Mouse (Mus musculus) erythroblast, embryonic 14.5 days (primary cell): ENCODE data around the gene 4930558K02Rik. TPM values are rescaled to one million over a fixed set of nuclear protein-coding genes. Genes with fewer than 3 reads are reported as not detected.

Experiments used
- H3K27me3 ChIP-seq: 2 replicates; pipeline ENCODE4 v1.6.1; 2012; ENCODE audit warnings: inconsistent platforms; ENCODE audit not compliant: control insufficient read depth
- H3K36me3 ChIP-seq: 2 replicates; pipeline ENCODE4 v1.6.1; 2012; ENCODE audit warnings: mild to moderate bottlenecking, inconsistent platforms; ENCODE audit not compliant: control insufficient read depth
- H3K4me1 ChIP-seq: 2 replicates; pipeline ENCODE4 v1.6.1; 2012; ENCODE audit warnings: inconsistent platforms; ENCODE audit not compliant: control insufficient read depth
- H3K4me3 ChIP-seq: replicated peaks from 2 replicates; pipeline ENCODE3; 2012; ENCODE audit warnings: moderate library complexity, mild to moderate bottlenecking, inconsistent platforms
- H3K9me3 ChIP-seq: 2 replicates; pipeline ENCODE4 v1.6.1; 2012; ENCODE audit warnings: low read length, inconsistent platforms, mixed read lengths; ENCODE audit not compliant: control insufficient read depth
- GATA1 ChIP-seq: IDR thresholded peaks from 2 replicates; pipeline ENCODE4 v1.6.1; 2012; ENCODE audit warnings: low read length, inconsistent platforms, mixed read lengths
- TAL1 ChIP-seq: IDR thresholded peaks from 3 replicates; pipeline ENCODE4 v1.6.1; 2012; ENCODE audit warnings: low read length, inconsistent platforms, mixed read lengths
- polyA plus RNA-seq: library from polyadenylated mRNA; stranded (reverse); fragments of >175 nt; gene quantifications from 2 replicates; pipeline ENCODE4 v1.2.3, GENCODE M21; 2012

4930558K02Rik gene
- polyA plus RNA-seq, 1 experiment = not detected

- Histone ChIP-seq H3K4me3 (no peak overlapping the region), H3K4me1 (peaks cover 2% of the 10 kb centered on the region; the same call in 1 of the 2 replicates), H3K9me3 (no peaks in the 10 kb centered on the region), H3K27me3 (peaks cover 26% of the 10 kb centered on the region), H3K36me3 (no peaks in the 10 kb centered on the region)
- TF ChIP-seq TAL1 (no peak), GATA1 (no peak)
Measured at GRCm38 (mm10) chr1:161962465-161963377, 16.7 kb downstream of the 4930558K02Rik start.

GRCm38 (mm10) chr1:161957964-161958950 lies 21.2 kb downstream of the 4930558K02Rik start:
- Histone ChIP-seq H3K36me3 (no peaks in the 10 kb centered on the region), H3K9me3 (no peaks in the 10 kb centered on the region), H3K4me1 (peaks cover 4% of the 10 kb centered on the region), H3K27me3 (no peaks in the 10 kb centered on the region), H3K4me3 (no peak overlapping the region)
- no peak for TF ChIP-seq GATA1
- no peak for TF ChIP-seq TAL1

GRCm38 (mm10) chr1:161955846-161956245 lies 23.6 kb downstream of the 4930558K02Rik start:
- Histone ChIP-seq H3K4me3 (no peak overlapping the region), H3K27me3 (no peaks in the 10 kb centered on the region), H3K4me1 (peaks cover 4% of the 10 kb centered on the region), H3K9me3 (no peaks in the 10 kb centered on the region), H3K36me3 (no peaks in the 10 kb centered on the region)
- TF ChIP-seq TAL1 (no peak), GATA1 (no peak)

GRCm38 (mm10) chr1:161952599-161952998 lies 26.8 kb downstream of the 4930558K02Rik start:
- no peak overlapping the region for H3K4me3 ChIP-seq
- peaks cover 4% of the 10 kb centered on the region for H3K4me1 ChIP-seq
- no peak for TF ChIP-seq GATA1
- no peak for TF ChIP-seq TAL1
- H3K9me3 ChIP-seq = no peaks in the 10 kb centered on the region
- no peaks in the 10 kb centered on the region; the same call in 1 of the 2 replicates for H3K27me3 ChIP-seq
- no peaks in the 10 kb centered on the region for H3K36me3 ChIP-seq

- TF ChIP-seq TAL1 = no peak
- no peak for TF ChIP-seq GATA1
Measured at GRCm38 (mm10) chr1:161951009-161951779, 28.2 kb downstream of the 4930558K02Rik start.

GRCm38 (mm10) chr1:161942082-161942481 lies 37.4 kb downstream of the 4930558K02Rik start:
- Histone ChIP-seq H3K36me3 (no peaks in the 10 kb centered on the region), H3K27me3 (no peaks in the 10 kb centered on the region), H3K9me3 (no peaks in the 10 kb centered on the region), H3K4me3 (no peak overlapping the region), H3K4me1 (no peaks in the 10 kb centered on the region)
- TF ChIP-seq TAL1 = no peak
- no peak for TF ChIP-seq GATA1

More at GRCm38 (mm10) chr1:161951009-161951779, 28.2 kb downstream of the 4930558K02Rik start:
- H3K27me3 ChIP-seq = no peaks in the 10 kb centered on the region; the same call in 1 of the 2 replicates
- H3K4me1 ChIP-seq = peaks cover 4% of the 10 kb centered on the region
- no peaks in the 10 kb centered on the region for H3K36me3 ChIP-seq
- no peak overlapping the region for H3K4me3 ChIP-seq
- no peaks in the 10 kb centered on the region for H3K9me3 ChIP-seq

GRCm38 (mm10) chr1:161932286-161932685 lies 47.1 kb downstream of the 4930558K02Rik start:
- TF ChIP-seq GATA1 = no peak
- TF ChIP-seq TAL1 = no peak
- no peaks in the 10 kb centered on the region for H3K4me1 ChIP-seq
- H3K9me3 ChIP-seq = no peaks in the 10 kb centered on the region
- no peak overlapping the region for H3K4me3 ChIP-seq
- no peaks in the 10 kb centered on the region for H3K36me3 ChIP-seq
- no peaks in the 10 kb centered on the region for H3K27me3 ChIP-seq

GRCm38 (mm10) chr1:161931817-161932216 lies 47.6 kb downstream of the 4930558K02Rik start:
- H3K36me3 ChIP-seq = no peaks in the 10 kb centered on the region
- no peaks in the 10 kb centered on the region for H3K27me3 ChIP-seq
- H3K9me3 ChIP-seq = no peaks in the 10 kb centered on the region
- H3K4me3 ChIP-seq = no peak overlapping the region
- no peak for TF ChIP-seq GATA1
- TF ChIP-seq TAL1 = no peak
- H3K4me1 ChIP-seq = no peaks in the 10 kb centered on the region
